Mouse (Mus musculus): ENCODE results near the gene Efna3.

Gene Efna3

GRCm38 (mm10) chr3:89315930-89316831 is 6.6 kb downstream of the Efna3 start:
- peak; percentile 36 for DNase-seq

GRCm38 (mm10) chr3:89315195-89315929 is 7.4 kb downstream of the Efna3 start:
- DNase-seq: peak; percentile 52

GRCm38 (mm10) chr3:89314791-89315190 is 8.0 kb downstream of the Efna3 start:
- DNase-seq: peak; percentile 31

- no peak for DNase-seq
Observed at GRCm38 (mm10) chr3:89314340-89314739, 8.4 kb downstream of the Efna3 start.

- peak; percentile 59 for DNase-seq
Observed at GRCm38 (mm10) chr3:89308089-89308488, 14.7 kb downstream of the Efna3 start.

- DNase-seq: no peak
Observed at GRCm38 (mm10) chr3:89305551-89306325, 17.0 kb downstream of the Efna3 start.

DNA sequence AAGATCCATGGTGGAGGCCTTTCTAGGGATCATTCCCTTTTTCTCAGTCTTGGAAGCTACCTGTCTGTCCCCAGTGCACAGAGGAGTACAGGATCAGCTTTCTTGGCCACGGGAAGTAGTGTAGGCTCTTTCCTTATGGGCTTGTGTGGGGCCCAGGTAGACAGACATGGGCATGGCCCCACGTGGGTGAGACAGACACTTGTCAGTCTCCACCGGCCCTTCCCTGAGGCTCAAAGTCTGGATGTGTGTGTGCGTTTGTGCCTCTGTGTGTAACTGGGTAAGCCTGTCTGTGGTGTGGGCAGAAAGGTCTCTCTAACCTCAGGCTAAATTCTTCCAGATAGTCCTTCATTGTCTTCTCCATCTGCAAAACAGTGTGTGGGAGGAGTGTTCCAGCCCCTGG is 17.7 kb downstream of the Efna3 start:
- DNase-seq: no peak

DNA sequence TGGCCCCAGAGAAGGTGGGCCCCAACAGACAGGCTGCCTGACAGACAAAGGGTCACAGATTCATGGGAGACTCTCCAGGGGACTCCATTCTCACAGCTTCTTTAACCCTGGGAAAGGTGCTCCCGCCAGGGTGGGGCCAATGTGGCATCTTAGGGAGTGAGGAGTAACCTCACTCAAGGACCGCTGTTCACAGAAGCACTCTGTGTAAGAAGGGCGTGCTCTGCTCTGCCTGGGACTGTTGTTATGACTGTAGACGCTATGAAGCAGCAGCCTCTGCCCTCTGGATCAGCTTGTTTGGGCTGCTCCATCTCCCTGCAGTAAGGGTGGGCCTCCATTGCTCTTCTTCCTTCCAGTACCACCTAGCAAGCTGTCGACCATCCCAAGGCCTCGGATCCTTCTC is 18.3 kb downstream of the Efna3 start:
- DNase-seq: no peak

DNA sequence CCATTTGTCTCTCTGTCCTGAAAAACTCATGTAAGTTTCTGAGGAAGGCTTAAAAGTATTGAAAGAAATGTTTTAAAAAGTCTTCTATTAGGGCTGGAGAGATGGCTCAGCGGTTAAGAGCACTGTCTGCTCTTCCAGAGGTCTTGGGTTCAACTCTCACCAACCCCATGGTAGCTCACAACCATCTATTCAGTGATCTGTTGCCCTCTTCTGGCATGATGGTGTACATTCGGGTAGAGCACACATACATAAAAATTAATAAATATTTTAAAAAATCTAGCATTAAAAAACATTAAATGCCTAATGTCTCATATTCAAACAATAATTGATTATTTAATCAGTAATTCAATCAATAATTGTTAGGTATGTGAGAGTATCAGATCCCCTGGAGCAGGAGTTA is 22.3 kb downstream of the Efna3 start:
- no peak for DNase-seq

GRCm38 (mm10) chr3:89300071-89300470 is 22.7 kb downstream of the Efna3 start:
- DNase-seq: no peak

- DNase-seq: no peak
Observed at GRCm38 (mm10) chr3:89299499-89299898, 23.3 kb downstream of the Efna3 start.

GRCm38 (mm10) chr3:89298908-89299307 is 23.9 kb downstream of the Efna3 start:
- no peak for DNase-seq

DNA sequence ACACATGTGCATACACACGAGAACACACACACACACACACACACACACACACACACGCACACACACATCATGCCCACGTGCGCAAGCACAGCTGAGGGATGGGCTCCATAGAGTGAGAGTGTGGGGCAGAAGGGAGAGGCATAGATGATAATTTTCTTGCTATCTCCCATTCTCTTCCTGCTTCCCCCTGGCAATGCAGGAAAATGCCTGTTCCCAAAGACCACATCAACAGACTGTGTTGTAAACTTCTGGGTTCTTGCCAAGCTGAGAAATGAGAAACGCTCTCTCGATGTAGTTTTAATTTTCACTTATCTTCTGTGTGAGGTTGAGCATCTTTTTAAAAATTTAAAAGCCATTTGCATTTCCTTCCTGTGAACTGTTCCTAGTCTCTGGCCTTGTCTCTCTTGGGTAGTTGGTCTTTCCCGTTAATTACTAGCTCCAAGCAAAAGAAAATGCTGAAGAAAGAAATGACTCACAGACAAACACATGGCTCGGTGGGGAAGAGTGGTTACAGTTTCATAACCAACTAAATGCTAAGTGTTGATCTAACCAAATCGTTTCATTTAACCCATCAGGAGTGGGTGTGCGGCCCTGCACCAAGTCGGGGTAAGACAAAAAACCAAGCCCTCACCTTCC is 25.9 kb downstream of the Efna3 start:
- no peak for DNase-seq

DNA sequence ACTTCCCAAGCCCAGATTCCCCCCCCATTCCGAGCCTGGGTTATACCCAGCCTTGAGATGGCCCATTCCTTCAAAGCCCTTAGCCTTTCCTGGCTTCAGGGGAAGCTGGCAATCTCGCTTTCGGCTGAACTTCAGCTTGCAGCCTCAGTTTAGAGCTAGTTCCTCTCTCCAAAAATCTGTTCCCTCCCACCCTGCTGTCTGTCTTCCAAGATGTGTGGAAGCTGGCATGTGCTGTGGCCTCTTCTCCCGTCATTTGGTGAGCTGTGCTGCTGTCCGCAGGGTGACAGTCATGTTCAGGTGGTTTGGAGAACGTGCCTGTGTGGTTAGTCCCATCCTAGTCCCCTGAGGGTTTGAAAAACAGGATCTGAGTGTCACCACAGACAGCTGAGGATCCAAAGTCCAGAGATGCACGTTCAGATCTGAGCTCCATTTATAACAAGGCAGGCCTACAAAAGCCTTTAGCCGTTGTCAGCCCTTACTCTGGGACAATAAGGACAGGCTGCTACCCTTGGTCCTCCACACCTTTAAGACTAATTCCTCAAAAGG is 27.0 kb downstream of the Efna3 start:
- no peak for DNase-seq

- no peak for DNase-seq
Observed at GRCm38 (mm10) chr3:89294195-89294594, 28.6 kb downstream of the Efna3 start.

- no peak for DNase-seq
Observed at GRCm38 (mm10) chr3:89293247-89293918, 29.4 kb downstream of the Efna3 start.

DNA sequence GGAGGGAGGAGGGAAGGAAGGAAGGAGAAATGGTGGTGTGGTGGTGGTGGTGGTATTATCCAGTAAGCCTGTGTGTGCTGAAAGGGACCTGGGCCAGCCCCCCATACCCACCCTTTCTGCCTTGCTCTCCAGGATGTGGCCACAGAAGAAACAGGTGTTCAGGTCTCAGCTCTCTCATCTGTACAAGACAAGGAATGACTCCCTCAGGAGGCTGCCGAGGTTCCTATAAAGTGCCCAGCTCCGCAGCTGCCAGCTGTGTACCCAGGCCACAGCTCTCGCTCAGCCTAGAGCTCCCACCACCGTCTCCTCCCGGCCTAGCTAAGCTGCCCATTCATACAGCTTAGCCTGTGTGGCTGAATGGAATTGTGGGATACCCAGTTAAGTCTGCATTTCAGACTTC is 30.5 kb downstream of the Efna3 start:
- no peak for DNase-seq

DNA sequence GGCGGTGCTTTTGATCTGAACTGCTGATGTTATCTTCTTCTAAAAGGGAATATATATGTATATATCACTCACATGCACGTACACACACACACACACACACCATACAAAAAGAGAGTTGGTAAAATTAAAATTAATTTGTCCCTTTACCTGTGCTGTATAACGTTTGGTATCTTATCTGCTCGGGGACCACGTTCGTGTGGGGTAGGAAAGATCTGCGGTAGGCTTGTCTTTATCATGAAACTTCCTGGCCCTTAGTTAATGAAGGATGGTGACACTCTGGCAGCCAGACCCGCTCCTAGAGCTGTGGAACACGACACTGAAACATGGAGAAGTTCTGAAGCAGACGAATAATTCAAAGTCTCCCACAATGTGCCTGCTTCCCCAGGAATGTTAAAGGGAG is 30.9 kb downstream of the Efna3 start:
- DNase-seq: no peak

GRCm38 (mm10) chr3:89288503-89288928 is 34.2 kb downstream of the Efna3 start:
- DNase-seq: no peak

- DNase-seq: no peak
Observed at GRCm38 (mm10) chr3:89287286-89287685, 35.5 kb downstream of the Efna3 start.

DNA sequence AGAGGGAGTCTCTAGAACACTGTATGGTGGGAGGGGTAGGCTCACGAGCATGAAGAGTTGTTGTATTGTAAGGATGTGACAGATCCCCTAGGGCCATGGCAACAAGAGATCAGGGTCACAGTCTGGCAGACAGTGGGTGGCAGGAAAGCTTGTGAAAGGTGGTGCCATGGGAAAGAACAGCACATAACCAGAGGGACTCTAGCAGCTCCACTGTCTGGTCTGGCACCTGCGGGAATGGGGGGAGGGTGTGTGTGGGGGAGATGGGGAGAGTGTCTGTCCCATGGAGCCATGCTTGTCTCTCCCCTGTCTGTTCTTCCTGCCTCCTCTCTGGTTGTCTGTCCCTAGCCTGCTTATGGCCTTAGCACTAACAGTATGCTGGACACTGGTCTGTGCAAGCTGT is 37.2 kb downstream of the Efna3 start:
- no peak for DNase-seq

GRCm38 (mm10) chr3:89284261-89284660 is 38.5 kb downstream of the Efna3 start:
- no peak for DNase-seq
